Mouse (Mus musculus): Measurements from ENCODE around the gene Trim61. TPM values are rescaled to one million over a fixed set of nuclear protein-coding genes. Genes with fewer than 3 reads are reported as not detected.

The Trim61 gene
- polyA plus RNA-seq, 1 experiment from 2014 or later: not detected

GRCm38 (mm10) chr8:64983150-64983897 is 35.0 kb downstream of the Trim61 start:
- Histone ChIP-seq H3K4me3 (no peak overlapping the region), H3K9ac (no peak overlapping the region), H3K4me1 (no peaks in the 10 kb centered on the region), H3K4me2 (no peak overlapping the region), H3K36me3 (ENCODE audit: poor library complexity, severe bottlenecking) (no peaks in the 10 kb centered on the region), H3K27ac (no peak overlapping the region), H3K27me3 (no peaks in the 10 kb centered on the region), H3K9me3 (replicated peaks) (no peaks in the 10 kb centered on the region)
- no peak for ATAC-seq
- WGBS: 73% methylated on average over 20 of the region's 20 CpGs

Other genes starting within 250 kb of the Trim61 start
- 12.5 and 13.9 TPM in 2 replicates for gene Klhl2, start 168.5 kb downstream of the Trim61 start, polyA plus RNA-seq (2015; fragmentation: Nextera tagmentation; extraction: Ambion mirVana)
- 13.4 and 15.5 TPM in 2 replicates for gene Tmem192, start 71.3 kb downstream of the Trim61 start, polyA plus RNA-seq (2015; fragmentation: Nextera tagmentation; extraction: Ambion mirVana)
- 0.17 TPM in 1 of 2 replicates, not detected in the other for gene Trim75, start 30.7 kb downstream of the Trim61 start, polyA plus RNA-seq (2015; fragmentation: Nextera tagmentation; extraction: Ambion mirVana)
- gene Trim60, start 61 bp upstream of the Trim61 start, polyA plus RNA-seq (2015; fragmentation: Nextera tagmentation; extraction: Ambion mirVana): not detected in 2 replicates
- 2.5 and 2.6 TPM in 2 replicates for gene Apela, start 18.8 kb upstream of the Trim61 start, polyA plus RNA-seq (2015; fragmentation: Nextera tagmentation; extraction: Ambion mirVana)
- not detected in 2 replicates for gene Gm10663, start 56.5 kb upstream of the Trim61 start, polyA plus RNA-seq (2015; fragmentation: Nextera tagmentation; extraction: Ambion mirVana)
- gene BC030870, start 111.0 kb upstream of the Trim61 start, polyA plus RNA-seq (2015; fragmentation: Nextera tagmentation; extraction: Ambion mirVana): not detected in 2 replicates

Data from forebrain, embryonic 13.5 days (tissue).